Mouse (Mus musculus) frontal cortex, postnatal 14 days (tissue): ENCODE data around the gene Pdxp.
"Not testable (repeated sequence)": the region's sequence is repeated elsewhere in the genome, so short reads cannot be mapped to it uniquely, and the experiment has no call there.

Experiments used
- DNase-seq, 2 experiments: peaks; one replicate each; pipeline ENCODE4 v3.0.0; 2022; ENCODE audit warnings: low spot score in 2 of 2

The Pdxp gene

GRCm38 (mm10) chr15:78913632-78914090 is at the start of gene Pdxp:
Gene Pdxp (plus strand): TSS chr15:78913919.
- peak; percentile 98 for DNase-seq

- no peak for DNase-seq
These were observed 45.3 kb upstream of the Pdxp start for GRCm38 (mm10) chr15:78868398-78868797.

GRCm38 (mm10) chr15:78868826-78869233 is 44.9 kb upstream of the Pdxp start:
- DNase-seq = no peak

- DNase-seq = no peak
These were observed 43.9 kb upstream of the Pdxp start for GRCm38 (mm10) chr15:78869775-78870174.

- DNase-seq = no peak
These were observed 41.6 kb upstream of the Pdxp start for GRCm38 (mm10) chr15:78872021-78872608.

- DNase-seq = no peak
These were observed 39.8 kb upstream of the Pdxp start for GRCm38 (mm10) chr15:78873803-78874435.

- DNase-seq = no peak
These were observed 38.7 kb upstream of the Pdxp start for GRCm38 (mm10) chr15:78874989-78875388.

GRCm38 (mm10) chr15:78875537-78875936 is 38.2 kb upstream of the Pdxp start:
- no peak for DNase-seq

- DNase-seq = peak; percentile 73 to 79
These were observed 37.4 kb upstream of the Pdxp start for GRCm38 (mm10) chr15:78876258-78876696.

- DNase-seq = peak; percentile 93 to 95
These were observed 36.5 kb upstream of the Pdxp start, which contains the start of gene Gga1 for GRCm38 (mm10) chr15:78876991-78877809. Gene Gga1 (plus strand): TSS chr15:78877190.

GRCm38 (mm10) chr15:78877810-78878390 is 35.8 kb upstream of the Pdxp start:
- no peak for DNase-seq

GRCm38 (mm10) chr15:78878792-78879516 is 34.8 kb upstream of the Pdxp start:
- not testable (repeated sequence) for DNase-seq

GRCm38 (mm10) chr15:78880432-78880831 is 33.3 kb upstream of the Pdxp start:
- DNase-seq = no peak

- no peak for DNase-seq
These were observed 31.9 kb upstream of the Pdxp start for GRCm38 (mm10) chr15:78881828-78882227.

- DNase-seq = no peak
These were observed 24.3 kb upstream of the Pdxp start for GRCm38 (mm10) chr15:78889401-78889853.

- DNase-seq = no peak
These were observed 21.3 kb upstream of the Pdxp start for GRCm38 (mm10) chr15:78892440-78892839.

GRCm38 (mm10) chr15:78894726-78895125 is 19.0 kb upstream of the Pdxp start:
- no peak for DNase-seq

GRCm38 (mm10) chr15:78895741-78896140 is 18.0 kb upstream of the Pdxp start:
- DNase-seq = no peak

- no peak for DNase-seq
These were observed 17.6 kb upstream of the Pdxp start for GRCm38 (mm10) chr15:78896149-78896548.

GRCm38 (mm10) chr15:78897488-78897887 is 16.2 kb upstream of the Pdxp start:
- no peak for DNase-seq

GRCm38 (mm10) chr15:78898507-78899001 is 15.2 kb upstream of the Pdxp start:
- no peak for DNase-seq
